Mouse (Mus musculus): ENCODE data around the gene Rrp1. TPM values are rescaled to one million over a fixed set of nuclear protein-coding genes. Genes with fewer than 3 reads are reported as not detected.
A peak's percentile ranks its signal among the peaks of the same experiment; 100 is the strongest.

The Rrp1 gene
- polyA plus RNA-seq, 1 experiment = 42.0 TPM

GRCm38 (mm10) chr10:78358266-78358665 lies 54.6 kb downstream of the Rrp1 start:
- H3K27ac ChIP-seq (ENCODE audit: insufficient read depth, low read depth, low read length) = no peak overlapping the region
- H3K4me1 ChIP-seq (ENCODE audit: control insufficient read depth, insufficient read depth, insufficient read length, low read length) = no peaks in the 10 kb centered on the region
- TF ChIP-seq POLR2A (IDR thresholded peaks at IDR 0.05; ENCODE audit: low read depth, low read length) = no peak
- no peaks in the 10 kb centered on the region for H3K36me3 ChIP-seq (ENCODE audit: control insufficient read depth, insufficient read depth, low read length)
- H3K4me3 ChIP-seq (ENCODE audit: low read depth, low read length) = no peak overlapping the region
- 71% methylated on average over 4 of the region's 4 CpGs for WGBS
- no peaks in the 10 kb centered on the region for H3K27me3 ChIP-seq (ENCODE audit: control insufficient read depth, insufficient read depth, low read length)

- TF ChIP-seq POLR2A (IDR thresholded peaks at IDR 0.05; ENCODE audit: low read depth, low read length) (no peak), CTCF (IDR thresholded peaks at IDR 0.05; ENCODE audit: extremely low read depth, insufficient read length, insufficient replicate concordance, low read depth, low read length) (no peak)
- 89% methylated on average over 5 of the region's 5 CpGs for WGBS
- H3K4me1 ChIP-seq (ENCODE audit: control insufficient read depth, insufficient read depth, insufficient read length, low read length) = no peaks in the 10 kb centered on the region
Measured at GRCm38 (mm10) chr10:78357742-78358141, 55.1 kb downstream of the Rrp1 start.

GRCm38 (mm10) chr10:78355931-78356593 lies 56.8 kb downstream of the Rrp1 start:
- Histone ChIP-seq H3K27ac (ENCODE audit: insufficient read depth, low read depth, low read length) (no peak overlapping the region), H3K4me3 (ENCODE audit: low read depth, low read length) (no peak overlapping the region), H3K27me3 (ENCODE audit: control insufficient read depth, insufficient read depth, low read length) (no peaks in the 10 kb centered on the region), H3K36me3 (ENCODE audit: control insufficient read depth, insufficient read depth, low read length) (no peaks in the 10 kb centered on the region), H3K4me1 (ENCODE audit: control insufficient read depth, insufficient read depth, insufficient read length, low read length) (peaks cover 2% of the 10 kb centered on the region; the same call in 1 of the 2 replicates)
- TF ChIP-seq POLR2A (IDR thresholded peaks at IDR 0.05; ENCODE audit: low read depth, low read length) = no peak
- TF ChIP-seq CTCF (IDR thresholded peaks at IDR 0.05; ENCODE audit: extremely low read depth, insufficient read length, insufficient replicate concordance, low read depth, low read length) = no peak
- 76% methylated on average over 1 of the region's 1 CpGs for WGBS

More at GRCm38 (mm10) chr10:78357742-78358141, 55.1 kb downstream of the Rrp1 start:
- Histone ChIP-seq H3K27ac (ENCODE audit: insufficient read depth, low read depth, low read length) (no peak overlapping the region), H3K27me3 (ENCODE audit: control insufficient read depth, insufficient read depth, low read length) (no peaks in the 10 kb centered on the region), H3K4me3 (ENCODE audit: low read depth, low read length) (no peak overlapping the region), H3K36me3 (ENCODE audit: control insufficient read depth, insufficient read depth, low read length) (no peaks in the 10 kb centered on the region)

GRCm38 (mm10) chr10:78353196-78353595 lies 59.6 kb downstream of the Rrp1 start:
- 92% methylated on average over 4 of the region's 4 CpGs for WGBS
- Histone ChIP-seq H3K4me1 (ENCODE audit: control insufficient read depth, insufficient read depth, insufficient read length, low read length) (peaks cover 21% of the 10 kb centered on the region; the same call in 1 of the 2 replicates), H3K27me3 (ENCODE audit: control insufficient read depth, insufficient read depth, low read length) (no peaks in the 10 kb centered on the region), H3K27ac (ENCODE audit: insufficient read depth, low read depth, low read length) (no peak overlapping the region), H3K36me3 (ENCODE audit: control insufficient read depth, insufficient read depth, low read length) (0 out of 2 replicates have a peak, but pooled peaks cover 1% of the 10 kb centered on the region), H3K4me3 (ENCODE audit: low read depth, low read length) (no peak overlapping the region)
- TF ChIP-seq POLR2A (IDR thresholded peaks at IDR 0.05; ENCODE audit: low read depth, low read length) = no peak
- no peak for TF ChIP-seq CTCF (IDR thresholded peaks at IDR 0.05; ENCODE audit: extremely low read depth, insufficient read length, insufficient replicate concordance, low read depth, low read length)

GRCm38 (mm10) chr10:78352666-78353030 lies 60.2 kb downstream of the Rrp1 start:
- no peak overlapping the region for H3K27ac ChIP-seq (ENCODE audit: insufficient read depth, low read depth, low read length)
- TF ChIP-seq POLR2A (IDR thresholded peaks at IDR 0.05; ENCODE audit: low read depth, low read length) = no peak
- no peak for TF ChIP-seq CTCF (IDR thresholded peaks at IDR 0.05; ENCODE audit: extremely low read depth, insufficient read length, insufficient replicate concordance, low read depth, low read length)
- H3K27me3 ChIP-seq (ENCODE audit: control insufficient read depth, insufficient read depth, low read length) = no peaks in the 10 kb centered on the region
- peaks cover 21% of the 10 kb centered on the region; the same call in 1 of the 2 replicates for H3K4me1 ChIP-seq (ENCODE audit: control insufficient read depth, insufficient read depth, insufficient read length, low read length)
- peak overlapping the region; percentile 94 for H3K4me3 ChIP-seq (ENCODE audit: low read depth, low read length)
- 0 out of 2 replicates have a peak, but pooled peaks cover 3% of the 10 kb centered on the region for H3K36me3 ChIP-seq (ENCODE audit: control insufficient read depth, insufficient read depth, low read length)
- WGBS = 51% methylated on average over 8 of the region's 8 CpGs

- Histone ChIP-seq H3K27me3 (ENCODE audit: control insufficient read depth, insufficient read depth, low read length) (no peaks in the 10 kb centered on the region), H3K36me3 (ENCODE audit: control insufficient read depth, insufficient read depth, low read length) (0 out of 2 replicates have a peak, but pooled peaks cover 3% of the 10 kb centered on the region)
- TF ChIP-seq POLR2A (IDR thresholded peaks at IDR 0.05; ENCODE audit: low read depth, low read length) (no peak; the same call in 1 of the 2 replicates), CTCF (IDR thresholded peaks at IDR 0.05; ENCODE audit: extremely low read depth, insufficient read length, insufficient replicate concordance, low read depth, low read length) (no peak)
Measured at GRCm38 (mm10) chr10:78351887-78352665, 60.8 kb downstream of the Rrp1 start, which contains the start of gene Agpat3. Gene Agpat3 (minus strand): TSS chr10:78352489.

GRCm38 (mm10) chr10:78351564-78351886 lies 61.3 kb downstream of the Rrp1 start:
- Histone ChIP-seq H3K27ac (ENCODE audit: insufficient read depth, low read depth, low read length) (no peak overlapping the region), H3K4me3 (ENCODE audit: low read depth, low read length) (peak overlapping the region; percentile 94), H3K36me3 (ENCODE audit: control insufficient read depth, insufficient read depth, low read length) (0 out of 2 replicates have a peak, but pooled peaks cover 3% of the 10 kb centered on the region), H3K27me3 (ENCODE audit: control insufficient read depth, insufficient read depth, low read length) (no peaks in the 10 kb centered on the region), H3K4me1 (ENCODE audit: control insufficient read depth, insufficient read depth, insufficient read length, low read length) (peaks cover 21% of the 10 kb centered on the region)
- no peak for TF ChIP-seq CTCF (IDR thresholded peaks at IDR 0.05; ENCODE audit: extremely low read depth, insufficient read length, insufficient replicate concordance, low read depth, low read length)
- no peak for TF ChIP-seq POLR2A (IDR thresholded peaks at IDR 0.05; ENCODE audit: low read depth, low read length)
- under 1% methylated on average over 13 of the region's 13 CpGs for WGBS

More at GRCm38 (mm10) chr10:78351887-78352665, 60.8 kb downstream of the Rrp1 start, which contains the start of gene Agpat3:
- Histone ChIP-seq H3K27ac (ENCODE audit: insufficient read depth, low read depth, low read length) (no peak within 1 kb of the TSS), H3K4me3 (ENCODE audit: low read depth, low read length) (peak within 1 kb of the TSS; percentile 94), H3K4me1 (ENCODE audit: control insufficient read depth, insufficient read depth, insufficient read length, low read length) (peaks cover 21% of the 10 kb centered on the region)
- under 1% methylated on average over 112 of the region's 113 CpGs for WGBS
